Mouse (Mus musculus): Measurements from ENCODE around the gene Inpp5k. TPM values are rescaled to one million over a fixed set of nuclear protein-coding genes. Genes with fewer than 3 reads are reported as not detected.

Inpp5k gene
- total RNA-seq, 2 experiments from 2014 or later, result 39.1 to 43.1 TPM

- intact Hi-C loops (cut with DNase I), result no loop called here
- no peak for DNase-seq (ENCODE audit: low spot score in 2 of 2)
Measured at GRCm38 (mm10) chr11:75615556-75615955, 15.2 kb upstream of the Inpp5k start.

GRCm38 (mm10) chr11:75619133-75619532 is 11.7 kb upstream of the Inpp5k start:
- DNase-seq (ENCODE audit: low spot score in 2 of 2), result no peak
- intact Hi-C loops (cut with DNase I), result no loop called here

- intact Hi-C loops (cut with DNase I), result no loop called here
- DNase-seq (ENCODE audit: low spot score in 2 of 2), result peak; percentile 57 to 59
Measured at GRCm38 (mm10) chr11:75620136-75620780, 10.5 kb upstream of the Inpp5k start.

- intact Hi-C loops (cut with DNase I), result no loop called here
- DNase-seq (ENCODE audit: low spot score in 2 of 2), result no peak
Measured at GRCm38 (mm10) chr11:75621426-75621825, 9.4 kb upstream of the Inpp5k start.

- DNase-seq (ENCODE audit: low spot score in 2 of 2), result no peak
- intact Hi-C loops (cut with DNase I), result no loop called here
Measured at GRCm38 (mm10) chr11:75622588-75623329, 8.0 kb upstream of the Inpp5k start.

- no peak for DNase-seq (ENCODE audit: low spot score in 2 of 2)
- intact Hi-C loops (cut with DNase I), result no loop called here
Measured at GRCm38 (mm10) chr11:75624102-75624554, 6.7 kb upstream of the Inpp5k start.

- DNase-seq (ENCODE audit: low spot score in 2 of 2), result peak in 1 of 2 experiments; percentile 38
- intact Hi-C loops (cut with DNase I), result no loop called here
Measured at GRCm38 (mm10) chr11:75625820-75626219, 5.0 kb upstream of the Inpp5k start.

GRCm38 (mm10) chr11:75630098-75630497 is 690 bp upstream of the Inpp5k start:
- no peak for DNase-seq (ENCODE audit: low spot score in 2 of 2)
- intact Hi-C loops (cut with DNase I), result loop anchor here (5.0 kb wide), 1 partner anchor 47 kb away; the partner anchor contains the start of gene Crk

GRCm38 (mm10) chr11:75631561-75632225 is 905 bp downstream of the Inpp5k start:
- intact Hi-C loops (cut with DNase I), result loop anchor here (5.0 kb wide), 1 partner anchor 46 kb away; the partner anchor contains the start of gene Crk
- DNase-seq (ENCODE audit: low spot score in 2 of 2), result no peak

GRCm38 (mm10) chr11:75632921-75633320 is 2.1 kb downstream of the Inpp5k start:
- intact Hi-C loops (cut with DNase I), result loop anchor here (5.0 kb wide), 1 partner anchor 44 kb away; the partner anchor contains the start of gene Crk
- DNase-seq (ENCODE audit: low spot score in 2 of 2), result no peak

- no peak for DNase-seq (ENCODE audit: low spot score in 2 of 2)
- intact Hi-C loops (cut with DNase I), result loop anchor here (5.0 kb wide), 1 partner anchor 42 kb away; the partner anchor contains the start of gene Crk
Measured at GRCm38 (mm10) chr11:75634801-75635200, 4.0 kb downstream of the Inpp5k start.

- intact Hi-C loops (cut with DNase I), result no loop called here
- DNase-seq (ENCODE audit: low spot score in 2 of 2), result no peak
Measured at GRCm38 (mm10) chr11:75635315-75635714, 4.5 kb downstream of the Inpp5k start.

GRCm38 (mm10) chr11:75643323-75643722 is 12.5 kb downstream of the Inpp5k start:
- intact Hi-C loops (cut with DNase I), result no loop called here
- no peak for DNase-seq (ENCODE audit: low spot score in 2 of 2)

GRCm38 (mm10) chr11:75644684-75645083 is 13.9 kb downstream of the Inpp5k start:
- DNase-seq (ENCODE audit: low spot score in 2 of 2), result no peak
- intact Hi-C loops (cut with DNase I), result no loop called here

GRCm38 (mm10) chr11:75647681-75648211 is 17.0 kb downstream of the Inpp5k start:
- DNase-seq (ENCODE audit: low spot score in 2 of 2), result peak; percentile 50 to 62
- intact Hi-C loops (cut with DNase I), result no loop called here

GRCm38 (mm10) chr11:75649155-75649561 is 18.4 kb downstream of the Inpp5k start:
- no peak for DNase-seq (ENCODE audit: low spot score in 2 of 2)
- intact Hi-C loops (cut with DNase I), result no loop called here

GRCm38 (mm10) chr11:75650311-75650710 is 19.5 kb downstream of the Inpp5k start, which contains the start of gene Myo1c:
Gene Myo1c, plus strand, starts transcription at chr11:75650504.
- DNase-seq (ENCODE audit: low spot score in 2 of 2), result no peak
- intact Hi-C loops (cut with DNase I), result no loop called here

GRCm38 (mm10) chr11:75650958-75651425 is 20.2 kb downstream of the Inpp5k start:
- no peak for DNase-seq (ENCODE audit: low spot score in 2 of 2)
- intact Hi-C loops (cut with DNase I), result no loop called here

GRCm38 (mm10) chr11:75651426-75652221 is 20.8 kb downstream of the Inpp5k start:
- intact Hi-C loops (cut with DNase I), result no loop called here
- peak; percentile 78 to 81 for DNase-seq (ENCODE audit: low spot score in 2 of 2)

Data from left cerebral cortex, postnatal 36 days (tissue).